Mouse (Mus musculus): ENCODE data around the gene Arl6ip6. TPM values are rescaled to one million over a fixed set of nuclear protein-coding genes. Genes with fewer than 3 reads are reported as not detected.

The Arl6ip6 gene
- polyA plus RNA-seq (2014; fragmentation: Nextera tagmentation; extraction: Ambion mirVana): 66.3 and 72.2 TPM in 2 replicates

- peak; percentile 94 for DNase-seq (ENCODE audit: low spot score)
- peaks cover 2% of the 10 kb centered on the region; the same call in 1 of the 2 replicates for H3K4me1 ChIP-seq (ENCODE audit: control insufficient read depth, insufficient read depth, low read length)
- H3K36me3 ChIP-seq (replicated peaks; ENCODE audit: control insufficient read depth, insufficient read depth, low read depth, low read length): peaks cover 2% of the 10 kb centered on the region; the same call in 1 of the 2 replicates
- H3K27ac ChIP-seq (replicated peaks; ENCODE audit: low read depth, low read length): peak within 1 kb of the TSS; percentile 91
- H3K4me2 ChIP-seq (ENCODE audit: low read depth, low read length): peak within 1 kb of the TSS; percentile 57
- peak within 1 kb of the TSS; percentile 94 for H3K9ac ChIP-seq (replicated peaks; ENCODE audit: low read length)
- under 1% methylated on average over 57 of the region's 82 CpGs for WGBS
- peak within 1 kb of the TSS; percentile 83 for H3K4me3 ChIP-seq (ENCODE audit: low read depth, low read length)
- H3K9me3 ChIP-seq (replicated peaks; ENCODE audit: control insufficient read depth, low read length): no peaks in the 10 kb centered on the region
- peak; percentile 86 for ATAC-seq (replicated peaks; ENCODE audit: insufficient number of reproducible peaks, low FRiP score, low TSS enrichment, low read depth)
- H3K27me3 ChIP-seq (ENCODE audit: control insufficient read depth, insufficient read depth, low read length): no peaks in the 10 kb centered on the region
Observed at GRCm38 (mm10) chr2:53191523-53192220, at the start of gene Arl6ip6. Gene Arl6ip6 (plus strand): TSS chr2:53191726.

GRCm38 (mm10) chr2:53146852-53147251 is 44.7 kb upstream of the Arl6ip6 start:
- DNase-seq (ENCODE audit: low spot score) (no peak), ATAC-seq (replicated peaks; ENCODE audit: insufficient number of reproducible peaks, low FRiP score, low TSS enrichment, low read depth) (no peak)
- Histone ChIP-seq H3K9me3 (replicated peaks; ENCODE audit: control insufficient read depth, low read length) (no peaks in the 10 kb centered on the region), H3K9ac (replicated peaks; ENCODE audit: low read length) (no peak overlapping the region), H3K4me2 (ENCODE audit: low read depth, low read length) (no peak overlapping the region), H3K27me3 (ENCODE audit: control insufficient read depth, insufficient read depth, low read length) (no peaks in the 10 kb centered on the region), H3K4me1 (ENCODE audit: control insufficient read depth, insufficient read depth, low read length) (no peaks in the 10 kb centered on the region), H3K36me3 (replicated peaks; ENCODE audit: control insufficient read depth, insufficient read depth, low read depth, low read length) (no peaks in the 10 kb centered on the region; the same call in 1 of the 2 replicates), H3K27ac (replicated peaks; ENCODE audit: low read depth, low read length) (no peak overlapping the region), H3K4me3 (ENCODE audit: low read depth, low read length) (no peak overlapping the region)

DNA sequence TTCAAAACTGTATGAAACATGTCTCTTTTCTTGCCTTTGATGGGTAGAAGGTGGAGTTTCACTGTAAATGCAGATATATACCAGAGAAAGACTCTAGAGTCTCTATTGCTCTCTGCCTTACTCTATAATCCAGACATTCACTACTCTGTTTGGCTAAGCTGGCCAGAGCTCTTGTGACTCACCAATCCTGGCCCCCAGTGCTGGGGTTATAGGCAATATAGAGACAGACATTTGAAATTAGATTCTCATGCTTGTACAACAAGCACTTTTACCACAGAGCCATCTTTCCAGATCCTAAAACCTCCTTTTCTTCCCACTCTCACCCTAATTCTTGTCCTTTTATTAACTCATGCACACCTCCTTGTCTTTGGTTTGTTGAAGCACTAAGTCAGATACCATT is 17.6 kb upstream of the Arl6ip6 start:
- DNase-seq (ENCODE audit: low spot score): no peak
- Histone ChIP-seq H3K4me1 (ENCODE audit: control insufficient read depth, insufficient read depth, low read length) (no peaks in the 10 kb centered on the region), H3K27me3 (ENCODE audit: control insufficient read depth, insufficient read depth, low read length) (no peaks in the 10 kb centered on the region), H3K4me2 (ENCODE audit: low read depth, low read length) (no peak overlapping the region), H3K4me3 (ENCODE audit: low read depth, low read length) (no peak overlapping the region), H3K36me3 (replicated peaks; ENCODE audit: control insufficient read depth, insufficient read depth, low read depth, low read length) (no peaks in the 10 kb centered on the region), H3K27ac (replicated peaks; ENCODE audit: low read depth, low read length) (no peak overlapping the region), H3K9ac (replicated peaks; ENCODE audit: low read length) (no peak overlapping the region), H3K9me3 (replicated peaks; ENCODE audit: control insufficient read depth, low read length) (no peaks in the 10 kb centered on the region)
- no peak for ATAC-seq (replicated peaks; ENCODE audit: insufficient number of reproducible peaks, low FRiP score, low TSS enrichment, low read depth)

DNA sequence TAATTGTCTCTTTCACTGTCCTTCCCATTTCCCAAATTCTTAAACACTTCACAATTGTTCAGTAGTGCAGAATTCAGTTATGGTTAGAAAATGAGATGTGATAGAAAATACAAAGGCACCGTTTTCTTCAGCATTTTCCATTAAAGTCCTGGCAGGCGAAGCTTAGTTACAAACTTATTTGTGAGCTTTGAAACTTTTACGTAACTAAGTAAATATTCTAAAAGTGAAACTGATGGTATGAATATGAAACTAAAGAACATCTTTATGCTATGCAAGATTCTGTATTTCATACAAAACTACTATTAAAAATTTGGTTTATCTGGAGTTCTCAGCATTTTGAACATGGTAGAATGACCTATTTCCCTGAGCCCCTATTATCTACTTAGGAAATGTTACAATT is 12.6 kb upstream of the Arl6ip6 start:
- H3K36me3 ChIP-seq (replicated peaks; ENCODE audit: control insufficient read depth, insufficient read depth, low read depth, low read length): no peaks in the 10 kb centered on the region

DNA sequence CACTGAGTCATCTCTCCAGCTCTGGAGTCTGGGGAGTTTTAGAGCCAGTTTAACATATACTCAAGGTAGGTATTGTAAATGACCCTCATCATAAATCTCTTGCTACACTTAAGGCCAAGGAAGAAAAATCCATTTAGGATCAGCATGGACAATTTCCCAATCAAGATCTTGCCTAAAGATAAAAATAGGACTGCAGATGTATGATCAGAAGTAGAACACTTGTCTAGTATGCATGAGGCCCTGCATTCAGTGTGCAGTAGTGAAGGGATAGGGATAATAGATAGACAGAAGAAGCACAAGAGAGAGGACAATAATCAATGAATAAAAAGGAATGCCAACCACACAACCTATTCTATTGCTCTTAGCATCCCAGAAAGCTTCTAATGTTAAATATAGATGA is 11.7 kb upstream of the Arl6ip6 start:
- Histone ChIP-seq H3K4me2 (ENCODE audit: low read depth, low read length) (no peak overlapping the region), H3K4me1 (ENCODE audit: control insufficient read depth, insufficient read depth, low read length) (no peaks in the 10 kb centered on the region), H3K9me3 (replicated peaks; ENCODE audit: control insufficient read depth, low read length) (no peaks in the 10 kb centered on the region), H3K36me3 (replicated peaks; ENCODE audit: control insufficient read depth, insufficient read depth, low read depth, low read length) (no peaks in the 10 kb centered on the region), H3K27ac (replicated peaks; ENCODE audit: low read depth, low read length) (no peak overlapping the region), H3K9ac (replicated peaks; ENCODE audit: low read length) (no peak overlapping the region), H3K27me3 (ENCODE audit: control insufficient read depth, insufficient read depth, low read length) (no peaks in the 10 kb centered on the region), H3K4me3 (ENCODE audit: low read depth, low read length) (no peak overlapping the region)
- no peak for ATAC-seq (replicated peaks; ENCODE audit: insufficient number of reproducible peaks, low FRiP score, low TSS enrichment, low read depth)
- DNase-seq (ENCODE audit: low spot score): no peak

More for the DNA sequence above, 12.6 kb upstream of the Arl6ip6 start:
- Histone ChIP-seq H3K4me2 (ENCODE audit: low read depth, low read length) (no peak overlapping the region), H3K9me3 (replicated peaks; ENCODE audit: control insufficient read depth, low read length) (no peaks in the 10 kb centered on the region), H3K27me3 (ENCODE audit: control insufficient read depth, insufficient read depth, low read length) (no peaks in the 10 kb centered on the region), H3K27ac (replicated peaks; ENCODE audit: low read depth, low read length) (no peak overlapping the region), H3K4me3 (ENCODE audit: low read depth, low read length) (no peak overlapping the region), H3K4me1 (ENCODE audit: control insufficient read depth, insufficient read depth, low read length) (no peaks in the 10 kb centered on the region), H3K9ac (replicated peaks; ENCODE audit: low read length) (no peak overlapping the region)
- DNase-seq (ENCODE audit: low spot score) (no peak), ATAC-seq (replicated peaks; ENCODE audit: insufficient number of reproducible peaks, low FRiP score, low TSS enrichment, low read depth) (no peak)
- 89% methylated on average over 3 of the region's 3 CpGs for WGBS

GRCm38 (mm10) chr2:53189811-53190210 is 1.7 kb upstream of the Arl6ip6 start:
- H3K36me3 ChIP-seq (replicated peaks; ENCODE audit: control insufficient read depth, insufficient read depth, low read depth, low read length): no peaks in the 10 kb centered on the region
- H3K9me3 ChIP-seq (replicated peaks; ENCODE audit: control insufficient read depth, low read length): no peaks in the 10 kb centered on the region
- peak overlapping the region; percentile 49 for H3K4me2 ChIP-seq (ENCODE audit: low read depth, low read length)
- H3K4me1 ChIP-seq (ENCODE audit: control insufficient read depth, insufficient read depth, low read length): peaks cover 2% of the 10 kb centered on the region; the same call in 1 of the 2 replicates
- H3K27me3 ChIP-seq (ENCODE audit: control insufficient read depth, insufficient read depth, low read length): no peaks in the 10 kb centered on the region
- no peak for ATAC-seq (replicated peaks; ENCODE audit: insufficient number of reproducible peaks, low FRiP score, low TSS enrichment, low read depth)
- peak overlapping the region; percentile 83 for H3K4me3 ChIP-seq (ENCODE audit: low read depth, low read length)
- DNase-seq (ENCODE audit: low spot score): peak; percentile 33
- H3K27ac ChIP-seq (replicated peaks; ENCODE audit: low read depth, low read length): no peak overlapping the region
- H3K9ac ChIP-seq (replicated peaks; ENCODE audit: low read length): peak overlapping the region; percentile 28; the same call in 1 of the 2 replicates
- 72% methylated on average over 3 of the region's 3 CpGs for WGBS

DNA sequence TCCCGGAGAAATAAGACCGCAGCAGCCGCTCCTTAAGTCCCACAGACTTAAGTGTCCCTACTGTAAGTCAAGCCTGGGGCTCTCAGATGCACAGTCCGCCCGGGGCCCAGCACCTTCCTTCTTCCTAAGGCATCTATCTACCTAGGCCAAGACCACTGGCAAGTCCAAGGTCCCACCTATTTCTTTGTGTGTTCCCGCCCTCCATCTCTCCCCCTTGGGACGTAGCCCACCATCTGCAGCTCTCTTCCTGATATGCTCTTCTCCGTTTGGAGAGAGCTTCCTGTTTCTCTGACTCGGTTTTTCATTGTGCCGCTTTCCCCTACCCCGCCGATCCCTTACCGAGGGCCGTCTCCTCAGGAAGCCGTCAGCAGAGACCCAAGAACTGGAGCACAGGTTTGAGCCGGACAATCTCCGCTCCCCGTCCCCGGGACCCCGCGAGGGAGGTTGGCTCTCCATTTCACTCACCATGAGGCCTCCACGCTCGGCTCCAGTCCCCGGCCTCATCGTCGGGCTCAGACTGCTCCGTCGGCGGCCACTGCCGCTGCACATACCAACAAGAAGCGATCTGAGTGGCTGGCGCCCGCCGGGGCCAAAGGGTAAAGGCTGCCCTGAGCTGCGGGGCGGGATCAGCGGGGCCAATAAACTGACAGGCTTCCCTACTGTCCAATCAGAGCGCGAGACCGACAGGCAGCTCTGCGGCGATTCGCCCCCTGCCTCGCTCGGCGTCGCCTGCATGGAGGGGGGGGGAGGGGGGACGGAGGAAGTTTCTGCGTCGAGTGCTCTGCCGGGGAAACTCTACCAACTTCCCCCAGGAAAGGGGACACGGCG is 628 bp upstream of the Arl6ip6 start, which contains the start of gene Prpf40a:
Gene Prpf40a (minus strand): TSS at position 601 of the 828 bp plus-strand sequence.
- Histone ChIP-seq H3K4me1 (ENCODE audit: control insufficient read depth, insufficient read depth, low read length) (peaks cover 2% of the 10 kb centered on the region; the same call in 1 of the 2 replicates), H3K4me2 (ENCODE audit: low read depth, low read length) (peak within 1 kb of the TSS; percentile 57), H3K36me3 (replicated peaks; ENCODE audit: control insufficient read depth, insufficient read depth, low read depth, low read length) (peaks cover under 1% of the 10 kb centered on the region; the same call in 1 of the 2 replicates), H3K27me3 (ENCODE audit: control insufficient read depth, insufficient read depth, low read length) (no peaks in the 10 kb centered on the region), H3K9ac (replicated peaks; ENCODE audit: low read length) (peak within 1 kb of the TSS; percentile 94), H3K27ac (replicated peaks; ENCODE audit: low read depth, low read length) (peak within 1 kb of the TSS; percentile 91), H3K9me3 (replicated peaks; ENCODE audit: control insufficient read depth, low read length) (no peaks in the 10 kb centered on the region), H3K4me3 (ENCODE audit: low read depth, low read length) (peak within 1 kb of the TSS; percentile 83)
- DNase-seq (ENCODE audit: low spot score) (peak; percentile 99), ATAC-seq (replicated peaks; ENCODE audit: insufficient number of reproducible peaks, low FRiP score, low TSS enrichment, low read depth) (peak; percentile 98)
- under 1% methylated on average over 51 of the region's 53 CpGs for WGBS

Measured in embryonic facial prominence, embryonic 11.5 days (tissue).